Mouse (Mus musculus) kidney, adult 2 months (tissue): ENCODE data around the gene Vmn2r2. TPM values are rescaled to one million over a fixed set of nuclear protein-coding genes. Genes with fewer than 3 reads are reported as not detected.

Source experiments
- DNase-seq: peaks from one replicate; pipeline ENCODE4 v3.0.0; 2021
- H3K27ac ChIP-seq: fragments of 200-500 bp; 2 replicates; pipeline ENCODE4 v1.5.1; 2012; ENCODE audit warnings: low read depth, low read length, control low read depth, inconsistent platforms; ENCODE audit not compliant: insufficient read depth
- H3K27me3 ChIP-seq: fragments of 200-500 bp; replicated peaks from 2 replicates; pipeline ENCODE4 v1.6.1; 2012; ENCODE audit warnings: mild to moderate bottlenecking, moderate library complexity, low read length, inconsistent platforms; ENCODE audit not compliant: control insufficient read depth, insufficient read depth
- H3K36me3 ChIP-seq: fragments of 200-500 bp; 2 replicates; pipeline ENCODE4 v1.6.1; 2012; ENCODE audit warnings: mild to moderate bottlenecking, moderate library complexity, low read length, inconsistent platforms; ENCODE audit not compliant: control insufficient read depth, insufficient read depth
- H3K4me1 ChIP-seq: fragments of 200-500 bp; 2 replicates; pipeline ENCODE4 v1.6.1; 2011; ENCODE audit warnings: low read length; ENCODE audit not compliant: control insufficient read depth, insufficient read depth
- H3K4me3 ChIP-seq: fragments of 200-500 bp; 2 replicates; pipeline ENCODE4 v1.5.1; 2011; ENCODE audit warnings: mild to moderate bottlenecking, low read depth, low read length, control low read depth; ENCODE audit not compliant: insufficient read depth
- CTCF ChIP-seq: fragments of 200-500 bp; conservative IDR thresholded peaks from 2 replicates; pipeline ENCODE4 v1.5.1; 2011; ENCODE audit warnings: low read depth, mild to moderate bottlenecking, control low read depth, low read length, moderate library complexity, mixed read lengths; ENCODE audit not compliant: insufficient read depth, insufficient read length
- POLR2A ChIP-seq: fragments of 200-500 bp; IDR thresholded peaks from one replicate; pipeline ENCODE4 v1.6.1; 2011; ENCODE audit warnings: low read depth, low read length, control low read depth
- WGBS: fragments of 180-500 bp; shearing (Covaris S2); methylation state at CpG from one replicate; pipeline ENCODE4 v1.1.7; 2018; 5-methylcytosine and 5-hydroxymethylcytosine counted together
- polyA plus RNA-seq: library from polyadenylated mRNA; depleted of rRNA; stranded (reverse); fragments of >200 nt; gene quantifications from 2 replicates; pipeline ENCODE4 v1.2.3, GENCODE M21; 2012; rRNA removed

Vmn2r2 gene
- polyA plus RNA-seq = not detected in 2 replicates

GRCm38 (mm10) chr3:64141878-64142508, at the start of gene Vmn2r2:
Gene Vmn2r2, minus strand, starts transcription at chr3:64141928.
- Histone ChIP-seq H3K27me3 (no peaks in the 10 kb centered on the region), H3K36me3 (no peaks in the 10 kb centered on the region), H3K4me1 (no peaks in the 10 kb centered on the region), H3K27ac (no peak within 1 kb of the TSS), H3K4me3 (no peak within 1 kb of the TSS)
- no peak for TF ChIP-seq CTCF
- no peak for TF ChIP-seq POLR2A
- 85% methylated on average over 2 of the region's 2 CpGs for WGBS
- DNase-seq = no peak

GRCm38 (mm10) chr3:64113352-64114046, 28.2 kb downstream of the Vmn2r2 start:
- H3K27me3 ChIP-seq = no peaks in the 10 kb centered on the region
- H3K36me3 ChIP-seq = no peaks in the 10 kb centered on the region
- TF ChIP-seq POLR2A = no peak
- TF ChIP-seq CTCF = no peak
- WGBS = 84% methylated on average over 11 of the region's 11 CpGs
- H3K27ac ChIP-seq = no peak overlapping the region
- H3K4me1 ChIP-seq = no peaks in the 10 kb centered on the region
- DNase-seq = no peak
- H3K4me3 ChIP-seq = no peak overlapping the region

- Histone ChIP-seq H3K27me3 (no peaks in the 10 kb centered on the region), H3K4me1 (no peaks in the 10 kb centered on the region), H3K36me3 (no peaks in the 10 kb centered on the region), H3K4me3 (no peak overlapping the region), H3K27ac (no peak overlapping the region)
- 81% methylated on average over 1 of the region's 1 CpGs for WGBS
- DNase-seq = no peak
- no peak for TF ChIP-seq CTCF
- no peak for TF ChIP-seq POLR2A
Observed at GRCm38 (mm10) chr3:64112707-64113106, 29.0 kb downstream of the Vmn2r2 start.

GRCm38 (mm10) chr3:64081247-64081646, 60.5 kb downstream of the Vmn2r2 start, which contains the start of gene Vmn2r1:
Gene Vmn2r1, plus strand, starts transcription at chr3:64081547.
- no peak for DNase-seq
- no peak for TF ChIP-seq POLR2A
- no peak for TF ChIP-seq CTCF
- H3K27me3 ChIP-seq = no peaks in the 10 kb centered on the region
- no peak within 1 kb of the TSS for H3K27ac ChIP-seq
- 73% methylated on average over 4 of the region's 4 CpGs for WGBS
- no peak within 1 kb of the TSS for H3K4me3 ChIP-seq
- no peaks in the 10 kb centered on the region for H3K36me3 ChIP-seq
- no peaks in the 10 kb centered on the region for H3K4me1 ChIP-seq

Other genes with a start within 250 kb of the Vmn2r2 start
- gene Plch1, start 242.5 kb downstream of the Vmn2r2 start, polyA plus RNA-seq = 0.84 and 1.2 TPM in 2 replicates
- 4.5 and 6.1 TPM in 2 replicates for gene E130311K13Rik, start 212.5 kb downstream of the Vmn2r2 start, polyA plus RNA-seq
- 43.0 and 47.0 TPM in 2 replicates for gene Slc33a1, start 177.2 kb downstream of the Vmn2r2 start, polyA plus RNA-seq
- 3.5 and 5.1 TPM in 2 replicates for gene Gmps, start 165.8 kb downstream of the Vmn2r2 start, polyA plus RNA-seq
- gene Vmn2r1, start 60.4 kb downstream of the Vmn2r2 start, polyA plus RNA-seq = 0.02 and 0.03 TPM in 2 replicates
- not detected in 2 replicates for gene Vmn2r3, start 147.8 kb upstream of the Vmn2r2 start, polyA plus RNA-seq